In the genomic region with DNA sequence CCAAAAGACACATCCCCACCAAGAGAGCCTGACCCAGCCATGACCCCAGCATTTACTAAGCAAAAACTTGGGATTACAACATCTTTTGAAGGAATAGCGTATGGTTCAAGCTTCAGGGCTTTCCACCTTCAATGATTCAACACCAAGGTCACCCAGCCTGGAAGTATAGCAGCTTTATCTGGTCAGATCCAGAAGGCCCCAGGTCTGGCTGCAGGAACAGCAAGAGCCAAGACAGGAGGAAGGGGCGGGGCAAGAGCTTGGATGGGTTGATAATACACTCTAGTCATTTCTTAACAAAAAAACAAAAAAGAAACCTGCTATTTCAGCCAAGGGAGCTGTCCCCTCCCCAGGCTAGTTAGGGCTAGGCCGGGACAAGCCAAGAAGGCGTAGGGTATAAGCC, we compare ENCODE assay signal across 14 mouse cellular contexts. TPM values are rescaled to one million over a fixed set of nuclear protein-coding genes. Genes with fewer than 3 reads are reported as not detected.
DNase-seq lines count a peak whose midpoint lies in the region; ATAC-seq lines count a peak whose summit lies in the region.
"Had no signal": no experiment of that assay in that cellular context is flagged by ENCODE, and none has a peak within 500 bp of the region (broad histone marks: within the 10 kb centered on the region; RNA-seq: fewer than 3 reads in every experiment).

No protein-coding gene starts in this region.

- H3K4me1 ChIP-seq in kidney, embryonic 16.5 days (ENCODE audit: insufficient read depth, low read length) = peaks cover 70% of the 10 kb centered on the region
- H3K4me1 ChIP-seq in liver, embryonic 12.5 days = peaks cover 93% of the 10 kb centered on the region

- no peak overlapping the region for H3K4me3 ChIP-seq in kidney, embryonic 16.5 days (ENCODE audit: low read length)
- peak overlapping the region; percentile 14; the same call in 1 of the 2 replicates for H3K4me3 ChIP-seq in liver, embryonic 12.5 days
- H3K4me3 ChIP-seq: midbrain, embryonic 15.5 days had no signal

- 0 out of 2 replicates have a peak, but pooled peaks cover 6% of the 10 kb centered on the region for H3K36me3 ChIP-seq in kidney, embryonic 16.5 days (ENCODE audit: insufficient read depth, low read length)
- H3K36me3 ChIP-seq in liver, embryonic 12.5 days = peaks cover 32% of the 10 kb centered on the region

- ATAC-seq in kidney, embryonic 16.5 days (ENCODE audit: low FRiP score, low TSS enrichment) = no peak
- peak; percentile 33; the same call in 1 of the 2 replicates for ATAC-seq in liver, embryonic 12.5 days
- ATAC-seq in erythroblast, adult 5-6 weeks (replicated peaks; ENCODE audit: low FRiP score, poor library complexity, severe bottlenecking) = no peak
- ATAC-seq: hindbrain, postnatal 0 days; lung, postnatal 0 days; midbrain, embryonic 15.5 days had no signal

- peak; percentile 56 to 74 for DNase-seq in adrenal gland, adult (ENCODE audit: inconsistent age in 2 of 2, low spot score in 1 of 2)
- no peak for DNase-seq in adrenal gland, postnatal 4 days (ENCODE audit: low spot score in 2 of 2)
- peak; percentile 40 to 48 for DNase-seq in kidney, postnatal 36 days
- DNase-seq in yolk sac, embryonic 10.5 days (ENCODE audit: low spot score) = peak; percentile 67
- no peak for DNase-seq in left cerebral cortex, adult 18-20 months (ENCODE audit: low spot score in 2 of 2)
- DNase-seq: adrenal gland, adult 8-10 months; heart, adult 18-20 months; left cerebral cortex, postnatal 4 days had no signal

- no peak overlapping the region for H3K9ac ChIP-seq in kidney, embryonic 16.5 days (replicated peaks; ENCODE audit: low read length)
- peak overlapping the region; percentile 83 for H3K9ac ChIP-seq in liver, embryonic 12.5 days
- H3K9ac ChIP-seq: midbrain, embryonic 15.5 days had no signal

- H3K27me3 ChIP-seq in kidney, embryonic 16.5 days (ENCODE audit: insufficient read depth, low read length) = no peaks in the 10 kb centered on the region
- no peaks in the 10 kb centered on the region for H3K27me3 ChIP-seq in liver, embryonic 12.5 days (replicated peaks)

- WGBS in kidney, embryonic 16.5 days = 85% methylated on average over 4 of the region's 4 CpGs
- 29% methylated on average over 4 of the region's 4 CpGs for WGBS in liver, embryonic 12.5 days (ENCODE audit: insufficient replicate concordance)

- H3K27ac ChIP-seq in kidney, embryonic 16.5 days (ENCODE audit: low read length) = no peak overlapping the region
- peak overlapping the region; percentile 88 for H3K27ac ChIP-seq in liver, embryonic 12.5 days
- H3K27ac ChIP-seq: hindbrain, postnatal 0 days; midbrain, embryonic 15.5 days had no signal

- H3K9me3 ChIP-seq in kidney, embryonic 16.5 days (ENCODE audit: low read length) = no peaks in the 10 kb centered on the region
- H3K9me3 ChIP-seq in liver, embryonic 12.5 days (replicated peaks) = no peaks in the 10 kb centered on the region
- H3K9me3 ChIP-seq: midbrain, embryonic 15.5 days had no signal

- H3K4me2 ChIP-seq in kidney, embryonic 16.5 days (replicated peaks; ENCODE audit: low read depth, low read length) = no peak overlapping the region
- peak overlapping the region; percentile 90 for H3K4me2 ChIP-seq in liver, embryonic 12.5 days
- H3K4me2 ChIP-seq: midbrain, embryonic 15.5 days had no signal

RNA-seq across cellular contexts. Expression of a gene that starts 2.0 kb away (rescaled TPM):
- total RNA-seq in adrenal gland, postnatal 4 days (2021) = not detected
- 0.37 and 0.70 TPM in 2 replicates for polyA plus RNA-seq in kidney, embryonic 16.5 days (2015; fragmentation: Nextera tagmentation; extraction: Ambion mirVana)
- 0.17 and 0.43 TPM in 2 replicates for polyA plus RNA-seq in liver, embryonic 12.5 days (2016; fragmentation: Nextera tagmentation; extraction: Ambion mirVana)
- total RNA-seq in left cerebral cortex, adult 18-20 months (2021) = under 1 TPM in 1 of 2 experiments, not detected in 1; 0.52 TPM
- not detected in 2 replicates for total RNA-seq in erythroblast, adult 5-6 weeks (2015; ENCODE audit: low replicate concordance)
- total RNA-seq in erythroblast, adult 5-6 weeks (2017; ENCODE audit: low replicate concordance) = 0.56 and 0.77 TPM in 2 replicates
- total RNA-seq: hindbrain, postnatal 0 days; left cerebral cortex, postnatal 4 days had no signal
- polyA plus RNA-seq: hindbrain, postnatal 0 days; midbrain, embryonic 15.5 days had no signal

RNA-seq across cellular contexts. Expression of a gene that starts 2.1 kb away (rescaled TPM):
- 10 to 100 TPM; 25.3 to 26.0 TPM for total RNA-seq in adrenal gland, postnatal 4 days (2021)
- polyA plus RNA-seq in kidney, embryonic 16.5 days (2015; fragmentation: Nextera tagmentation; extraction: Ambion mirVana) = 33.1 and 41.0 TPM in 2 replicates
- 34.3 and 39.3 TPM in 2 replicates for polyA plus RNA-seq in liver, embryonic 12.5 days (2016; fragmentation: Nextera tagmentation; extraction: Ambion mirVana)
- 10 to 100 TPM; 33.8 to 39.9 TPM for total RNA-seq in left cerebral cortex, adult 18-20 months (2021)
- 13.6 and 15.2 TPM in 2 replicates for total RNA-seq in erythroblast, adult 5-6 weeks (2015; ENCODE audit: low replicate concordance)
- total RNA-seq in erythroblast, adult 5-6 weeks (2017; ENCODE audit: low replicate concordance) = 4.5 and 8.8 TPM in 2 replicates

RNA-seq across cellular contexts. Expression of a gene that starts 16.2 kb away (rescaled TPM):
- 1 to 10 TPM; 9.8 to 9.9 TPM for total RNA-seq in adrenal gland, postnatal 4 days (2021)
- polyA plus RNA-seq in kidney, embryonic 16.5 days (2015; fragmentation: Nextera tagmentation; extraction: Ambion mirVana) = 11.7 and 12.0 TPM in 2 replicates
- polyA plus RNA-seq in liver, embryonic 12.5 days (2016; fragmentation: Nextera tagmentation; extraction: Ambion mirVana) = 17.1 and 17.4 TPM in 2 replicates
- 100 to 1,000 TPM; 178 to 191 TPM for total RNA-seq in left cerebral cortex, adult 18-20 months (2021)
- 2.7 and 9.4 TPM in 2 replicates for total RNA-seq in erythroblast, adult 5-6 weeks (2015; ENCODE audit: low replicate concordance)
- total RNA-seq in erythroblast, adult 5-6 weeks (2017; ENCODE audit: low replicate concordance) = not detected in 2 replicates

RNA-seq across cellular contexts. Expression of a gene that starts 20.5 kb away (rescaled TPM):
- 10 to 100 TPM; 58.8 to 65.5 TPM for total RNA-seq in adrenal gland, postnatal 4 days (2021)
- 54.7 and 61.9 TPM in 2 replicates for polyA plus RNA-seq in kidney, embryonic 16.5 days (2015; fragmentation: Nextera tagmentation; extraction: Ambion mirVana)
- polyA plus RNA-seq in liver, embryonic 12.5 days (2016; fragmentation: Nextera tagmentation; extraction: Ambion mirVana) = 32.2 and 33.5 TPM in 2 replicates
- total RNA-seq in left cerebral cortex, adult 18-20 months (2021) = 10 to 100 TPM; 64.6 to 67.2 TPM
- total RNA-seq in erythroblast, adult 5-6 weeks (2015; ENCODE audit: low replicate concordance) = 6.5 and 17.1 TPM in 2 replicates
- total RNA-seq in erythroblast, adult 5-6 weeks (2017; ENCODE audit: low replicate concordance) = 3.5 and 3.7 TPM in 2 replicates

RNA-seq across cellular contexts. Expression of a gene that starts 29.0 kb away (rescaled TPM):
- total RNA-seq in adrenal gland, postnatal 4 days (2021) = 100 to 1,000 TPM; 382 to 438 TPM
- polyA plus RNA-seq in kidney, embryonic 16.5 days (2015; fragmentation: Nextera tagmentation; extraction: Ambion mirVana) = 659 and 673 TPM in 2 replicates
- polyA plus RNA-seq in liver, embryonic 12.5 days (2016; fragmentation: Nextera tagmentation; extraction: Ambion mirVana) = 644 and 660 TPM in 2 replicates
- 10 to 100 TPM; 26.4 to 26.8 TPM for total RNA-seq in left cerebral cortex, adult 18-20 months (2021)
- total RNA-seq in erythroblast, adult 5-6 weeks (2015; ENCODE audit: low replicate concordance) = 46.1 and 56.2 TPM in 2 replicates
- total RNA-seq in erythroblast, adult 5-6 weeks (2017; ENCODE audit: low replicate concordance) = 77.5 and 79.0 TPM in 2 replicates

Comparison
In these comparisons a context has a peak if more than half of its experiments do, and no peak if none do; other contexts are left out.
1. DNase-seq: peak in adrenal gland, adult (2 of 2), kidney, postnatal 36 days (2 of 2) and yolk sac, embryonic 10.5 days (single experiment); none in adrenal gland, postnatal 4 days (0 of 2) and left cerebral cortex, adult 18-20 months (0 of 2).
2. RNA of a gene that starts 16.2 kb away (total RNA-seq): 178 to 191 TPM in left cerebral cortex, adult 18-20 months; 9.8 to 9.9 TPM in adrenal gland, postnatal 4 days and 2.7 to 9.4 TPM in erythroblast, adult 5-6 weeks; every median in the first group is over 10 times any median in the second.